Mouse (Mus musculus) CH12.LX (cell line): ENCODE data around the gene Triobp.
A peak's percentile ranks its signal among the peaks of the same experiment; 100 is the strongest.

Experiments
- CTCF ChIP-seq, 2 experiments: IDR thresholded peaks in 1 of 2; conservative IDR thresholded peaks in 1 of 2; 2 replicates each; pipeline ENCODE4 v1.5.1; 2011 to 2012; ENCODE audit warnings: low read depth in 2 of 2, low read length in 2 of 2, improper control_type of control experiment in 1 of 2, inconsistent platforms in 1 of 2, mild to moderate bottlenecking in 1 of 2, moderate library complexity in 1 of 2
- EP300 ChIP-seq: IDR thresholded peaks from 2 replicates; pipeline ENCODE4 v1.6.1; 2011; ENCODE audit warnings: low read length, improper control_type of control experiment
- ETS1 ChIP-seq: conservative IDR thresholded peaks from 2 replicates; pipeline ENCODE4 v1.6.1; 2012; ENCODE audit warnings: low read depth, mild to moderate bottlenecking, inconsistent platforms, low read length, improper control_type of control experiment, moderate library complexity
- NRF1 ChIP-seq: IDR thresholded peaks from 2 replicates; pipeline ENCODE4 v1.6.1; 2014; ENCODE audit warnings: low read depth, mild to moderate bottlenecking, inconsistent platforms, low read length, improper control_type of control experiment, moderate library complexity
- POLR2A ChIP-seq: IDR thresholded peaks from 2 replicates; pipeline ENCODE4 v1.6.1; 2011; ENCODE audit warnings: low read depth, mild to moderate bottlenecking, improper control_type of control experiment, low read length
- TBP ChIP-seq: conservative IDR thresholded peaks from 2 replicates; pipeline ENCODE4 v1.6.1; 2011; ENCODE audit warnings: low read depth, low read length, improper control_type of control experiment
- ZNF384 ChIP-seq: IDR thresholded peaks from 2 replicates; pipeline ENCODE4 v1.6.1; 2012; ENCODE audit warnings: low read depth, low read length, improper control_type of control experiment, inconsistent platforms

DNA sequence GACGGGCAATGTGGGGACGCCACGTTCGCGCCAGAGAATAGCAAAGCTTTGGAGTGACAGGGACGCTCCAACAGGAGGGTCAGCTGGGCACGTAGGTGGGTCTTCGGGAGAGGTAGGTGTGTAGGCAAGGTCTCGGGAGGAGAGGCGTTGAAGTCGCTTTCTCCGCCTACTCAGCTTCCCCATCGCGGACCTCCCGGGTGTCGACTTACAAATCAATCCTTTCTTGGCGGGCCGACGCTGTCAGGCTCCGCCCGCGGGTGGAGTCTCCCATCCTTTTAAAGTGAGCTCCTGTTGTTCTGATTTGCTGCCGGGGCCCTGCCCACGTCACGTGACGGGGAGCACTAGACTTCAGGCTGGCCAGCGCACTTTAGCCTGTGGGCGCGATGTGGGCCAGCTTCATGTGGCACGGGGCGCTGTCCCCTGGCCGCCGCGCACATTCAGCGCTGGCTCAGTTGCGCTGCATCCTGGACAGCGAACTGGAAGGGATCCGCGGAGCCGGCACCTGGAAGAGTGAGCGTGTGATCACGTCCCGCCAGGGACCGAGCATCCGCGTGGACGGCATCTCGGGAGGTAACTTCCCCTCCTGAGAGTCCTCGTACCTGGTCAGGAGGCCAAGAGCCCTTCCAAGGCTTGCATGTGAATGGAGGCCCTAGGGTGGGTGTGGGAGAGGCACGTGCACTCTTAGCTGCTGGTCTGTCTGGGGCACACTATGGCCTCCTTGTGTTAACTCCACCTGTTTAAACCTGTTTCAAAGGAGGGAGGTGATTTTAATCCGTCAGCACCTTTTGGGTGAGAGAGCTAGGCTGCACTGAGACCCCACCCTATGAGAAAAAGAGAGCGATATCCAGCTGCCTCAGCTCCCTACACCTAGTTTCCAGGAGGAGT, 83.3 kb downstream of the Triobp start:
- TF ChIP-seq CTCF (conservative IDR thresholded peaks at IDR 0.05 in 1 of 2, IDR thresholded peaks at IDR 0.05 in 1 of 2; ENCODE audit: low read depth in 2 of 2, low read length in 2 of 2) (no peak), EP300 (no peak), NRF1 (no peak), POLR2A (peak; percentile 86), ETS1 (no peak), TBP (no peak; the same call in 1 of the 2 replicates), ZNF384 (no peak)
